Mouse (Mus musculus) liver, embryonic 14.5 days (tissue): ENCODE data around the gene Vhl. TPM values are rescaled to one million over a fixed set of nuclear protein-coding genes. Genes with fewer than 3 reads are reported as not detected.

Experiments used
- ATAC-seq: fragments of 200-750 bp; cut with Nextera tagmentation; 2 replicates; pipeline ENCODE4 v1.8.0; 2017; ENCODE audit warnings: moderate number of reproducible peaks, mild to moderate bottlenecking, moderate library complexity; ENCODE audit not compliant: insufficient read depth
- DNase-seq, 3 experiments: peaks; one replicate each; pipeline ENCODE4 v3.0.0-alpha.2; 2012 to 2013; ENCODE audit warnings: low read depth in 3 of 3, low spot score in 3 of 3
- H3K27ac ChIP-seq: fragments of 300-500 bp; sonication (generic); 2 replicates; pipeline ENCODE4 v1.5.1; 2014; ENCODE audit warnings: moderate library complexity, mild to moderate bottlenecking, control low read depth, inconsistent platforms
- H3K27me3 ChIP-seq: fragments of 300-500 bp; sonication (generic); 2 replicates; pipeline ENCODE4 v1.6.1; 2014; ENCODE audit warnings: mild to moderate bottlenecking, low read length, moderate library complexity; ENCODE audit not compliant: control insufficient read depth, insufficient read depth
- H3K36me3 ChIP-seq: fragments of 300-500 bp; sonication (generic); replicated peaks from 2 replicates; pipeline ENCODE4 v1.6.1; 2014; ENCODE audit warnings: low read depth; ENCODE audit not compliant: control insufficient read depth, insufficient read depth
- H3K4me1 ChIP-seq, 2 experiments: fragments of 200-500 bp in 1 of 2; fragments of 300-500 bp in 1 of 2; sonication (generic) in 1 of 2; replicated peaks; 2 replicates each; pipeline ENCODE4 v1.6.1; 2012 to 2014; ENCODE audit warnings: antibody characterized with exemption in 1 of 2, inconsistent platforms in 1 of 2, low read length in 1 of 2; ENCODE audit not compliant: control insufficient read depth in 2 of 2, insufficient read depth in 2 of 2
- H3K4me2 ChIP-seq: fragments of 300-500 bp; sonication (generic); 2 replicates; pipeline ENCODE4 v1.6.1; 2014; ENCODE audit warnings: low read depth, mild to moderate bottlenecking, control low read depth, moderate library complexity
- H3K4me3 ChIP-seq, 2 experiments: fragments of 200-500 bp in 1 of 2; fragments of 300-500 bp in 1 of 2; sonication (generic) in 1 of 2; 2 replicates each; pipeline ENCODE4 v1.5.1; 2012 to 2014; ENCODE audit warnings: low read depth in 2 of 2, low read length in 2 of 2, mild to moderate bottlenecking in 2 of 2, control low read depth in 1 of 2, inconsistent platforms in 1 of 2, moderate library complexity in 1 of 2; ENCODE audit not compliant: insufficient read depth in 1 of 2
- H3K9ac ChIP-seq: fragments of 300-500 bp; sonication (generic); replicated peaks from 2 replicates; pipeline ENCODE4 v1.6.1; 2014; ENCODE audit warnings: mild to moderate bottlenecking, control low read depth, moderate library complexity
- H3K9me3 ChIP-seq: fragments of 300-500 bp; sonication (generic); 2 replicates; pipeline ENCODE4 v1.6.1; 2016; ENCODE audit warnings: low read length, mixed read lengths; ENCODE audit not compliant: control insufficient read depth
- CTCF ChIP-seq: IDR thresholded peaks from 2 replicates; pipeline ENCODE4 v1.5.1; 2016; ENCODE audit warnings: antibody characterized with exemption, low read depth, control low read depth
- EP300 ChIP-seq: IDR thresholded peaks from 2 replicates; pipeline ENCODE4 v1.6.1; 2016; ENCODE audit warnings: antibody characterized with exemption, low read depth
- WGBS: fragments of 180-500 bp; shearing (Covaris S2); extraction: QIAGEN DNeasy Blood & Tissue Kit; methylation state at CpG from one replicate; pipeline ENCODE4 v1.1.7; 2014; ENCODE audit not compliant: insufficient replicate concordance; 5-methylcytosine and 5-hydroxymethylcytosine counted together
- polyA plus RNA-seq, 2 experiments: library from polyadenylated mRNA; depleted of rRNA in 1 of 2; stranded (reverse) in 1 of 2; unstranded in 1 of 2; fragments of >200 nt; fragmentation: Nextera tagmentation in 1 of 2; extraction: Ambion mirVana in 1 of 2; gene quantifications; 2 replicates each; pipeline versions ENCODE4 v1.2.1 to v1.2.3; 2012 to 2014

Vhl gene
- polyA plus RNA-seq, 2 experiments: 3.9 to 7.4 TPM

GRCm38 (mm10) chr6:113675234-113675633 lies 51.5 kb downstream of the Vhl start:
- H3K27ac ChIP-seq: no peak overlapping the region
- H3K4me1 ChIP-seq: peaks cover 0 to 3% of the 10 kb centered on the region in 2 experiments; a peak in 1 of 4 replicates
- no peak overlapping the region for H3K4me3 ChIP-seq
- no peak overlapping the region for H3K4me2 ChIP-seq
- ATAC-seq (no peak), DNase-seq (no peak)
- H3K27me3 ChIP-seq: no peaks in the 10 kb centered on the region
- no peaks in the 10 kb centered on the region; the same call in 1 of the 2 replicates for H3K36me3 ChIP-seq
- H3K9me3 ChIP-seq: peaks cover 2% of the 10 kb centered on the region; the same call in 1 of the 2 replicates
- 68% methylated on average over 4 of the region's 4 CpGs for WGBS
- H3K9ac ChIP-seq: no peak overlapping the region
- no peak for TF ChIP-seq EP300
- TF ChIP-seq CTCF: no peak

GRCm38 (mm10) chr6:113675991-113676390 lies 52.2 kb downstream of the Vhl start:
- DNase-seq (no peak), ATAC-seq (no peak)
- no peak overlapping the region for H3K9ac ChIP-seq
- H3K9me3 ChIP-seq: peaks cover 2% of the 10 kb centered on the region; the same call in 1 of the 2 replicates
- no peak overlapping the region for H3K4me3 ChIP-seq
- no peak for TF ChIP-seq EP300
- no peak for TF ChIP-seq CTCF
- H3K27ac ChIP-seq: no peak overlapping the region
- H3K36me3 ChIP-seq: no peaks in the 10 kb centered on the region; the same call in 1 of the 2 replicates
- no peak overlapping the region for H3K4me2 ChIP-seq
- H3K4me1 ChIP-seq: peaks cover 0 to 4% of the 10 kb centered on the region in 2 experiments; a peak in 1 of 4 replicates
- 78% methylated on average over 9 of the region's 9 CpGs for WGBS
- no peaks in the 10 kb centered on the region for H3K27me3 ChIP-seq

GRCm38 (mm10) chr6:113677070-113677734 lies 53.4 kb downstream of the Vhl start:
- H3K9ac ChIP-seq: no peak overlapping the region
- peaks cover 0 to 8% of the 10 kb centered on the region in 2 experiments; a peak in 1 of 4 replicates for H3K4me1 ChIP-seq
- no peak overlapping the region for H3K27ac ChIP-seq
- DNase-seq (no peak), ATAC-seq (no peak)
- H3K4me3 ChIP-seq: no peak overlapping the region
- TF ChIP-seq CTCF (no peak), EP300 (no peak)
- H3K4me2 ChIP-seq: no peak overlapping the region
- no peaks in the 10 kb centered on the region for H3K27me3 ChIP-seq
- H3K36me3 ChIP-seq: no peaks in the 10 kb centered on the region; the same call in 1 of the 2 replicates
- 72% methylated on average over 14 of the region's 14 CpGs for WGBS
- H3K9me3 ChIP-seq: no peaks in the 10 kb centered on the region

GRCm38 (mm10) chr6:113678246-113679012 lies 54.7 kb downstream of the Vhl start:
- Histone ChIP-seq H3K4me1 (peaks cover 0 to 8% of the 10 kb centered on the region in 2 experiments; a peak in 1 of 4 replicates), H3K4me2 (no peak overlapping the region), H3K27me3 (no peaks in the 10 kb centered on the region), H3K9ac (no peak overlapping the region), H3K36me3 (no peaks in the 10 kb centered on the region; the same call in 1 of the 2 replicates), H3K27ac (no peak overlapping the region), H3K4me3 (no peak overlapping the region), H3K9me3 (no peaks in the 10 kb centered on the region)
- no peak for ATAC-seq
- WGBS: 76% methylated on average over 14 of the region's 14 CpGs
- TF ChIP-seq CTCF: no peak
- no peak for TF ChIP-seq EP300
- DNase-seq: no peak

GRCm38 (mm10) chr6:113679993-113680566 lies 56.3 kb downstream of the Vhl start:
- H3K4me1 ChIP-seq: peaks cover 0 to 8% of the 10 kb centered on the region in 2 experiments; a peak in 1 of 4 replicates
- no peaks in the 10 kb centered on the region for H3K36me3 ChIP-seq
- H3K4me2 ChIP-seq: no peak overlapping the region
- ATAC-seq: no peak
- no peaks in the 10 kb centered on the region for H3K9me3 ChIP-seq
- no peak for DNase-seq
- no peak overlapping the region for H3K4me3 ChIP-seq
- TF ChIP-seq EP300 (no peak), CTCF (no peak)
- H3K27ac ChIP-seq: no peak overlapping the region
- H3K27me3 ChIP-seq: no peaks in the 10 kb centered on the region
- no peak overlapping the region for H3K9ac ChIP-seq
- 59% methylated on average over 9 of the region's 9 CpGs for WGBS

Other genes with a start within 250 kb of the Vhl start
- 10.3 and 15.1 TPM in 2 replicates for gene Tada3, start 246.1 kb upstream of the Vhl start, polyA plus RNA-seq (2012; rRNA removed)
- gene Tada3, start 246.1 kb upstream of the Vhl start, polyA plus RNA-seq (2014; fragmentation: Nextera tagmentation; extraction: Ambion mirVana): 15.6 and 18.7 TPM in 2 replicates
- gene Arpc4, start 245.8 kb upstream of the Vhl start, polyA plus RNA-seq (2012; rRNA removed): 37.2 and 43.7 TPM in 2 replicates
- gene Arpc4, start 245.8 kb upstream of the Vhl start, polyA plus RNA-seq (2014; fragmentation: Nextera tagmentation; extraction: Ambion mirVana): 102 and 103 TPM in 2 replicates
- 1.6 and 2.3 TPM in 2 replicates for gene Ttll3, start 234.7 kb upstream of the Vhl start, polyA plus RNA-seq (2012; rRNA removed)
- gene Ttll3, start 234.7 kb upstream of the Vhl start, polyA plus RNA-seq (2014; fragmentation: Nextera tagmentation; extraction: Ambion mirVana): 0.41 and 0.44 TPM in 2 replicates
- 8.1 and 12.8 TPM in 2 replicates for gene Rpusd3, start 204.6 kb upstream of the Vhl start, polyA plus RNA-seq (2012; rRNA removed)
- 8.6 and 11.0 TPM in 2 replicates for gene Rpusd3, start 204.6 kb upstream of the Vhl start, polyA plus RNA-seq (2014; fragmentation: Nextera tagmentation; extraction: Ambion mirVana)
- 0.02 TPM in 2 replicates for gene Cidec, start 188.2 kb upstream of the Vhl start, polyA plus RNA-seq (2012; rRNA removed)
- 0.13 TPM in 1 of 2 replicates, not detected in the other for gene Cidec, start 188.2 kb upstream of the Vhl start, polyA plus RNA-seq (2014; fragmentation: Nextera tagmentation; extraction: Ambion mirVana)
- 23.1 and 24.3 TPM in 2 replicates for gene Jagn1, start 181.4 kb upstream of the Vhl start, polyA plus RNA-seq (2012; rRNA removed)
- 27.0 and 31.7 TPM in 2 replicates for gene Jagn1, start 181.4 kb upstream of the Vhl start, polyA plus RNA-seq (2014; fragmentation: Nextera tagmentation; extraction: Ambion mirVana)
- 0.11 and 0.24 TPM in 2 replicates for gene Il17re, start 165.5 kb upstream of the Vhl start, polyA plus RNA-seq (2012; rRNA removed)
- gene Il17re, start 165.5 kb upstream of the Vhl start, polyA plus RNA-seq (2014; fragmentation: Nextera tagmentation; extraction: Ambion mirVana): 0.08 TPM in 1 of 2 replicates, not detected in the other
- gene Il17rc, start 152.5 kb upstream of the Vhl start, polyA plus RNA-seq (2012; rRNA removed): 3.4 and 4.3 TPM in 2 replicates
- gene Il17rc, start 152.5 kb upstream of the Vhl start, polyA plus RNA-seq (2014; fragmentation: Nextera tagmentation; extraction: Ambion mirVana): 3.4 and 5.6 TPM in 2 replicates
- gene Creld1, start 140.7 kb upstream of the Vhl start, polyA plus RNA-seq (2012; rRNA removed): 2.7 and 3.1 TPM in 2 replicates
- gene Creld1, start 140.7 kb upstream of the Vhl start, polyA plus RNA-seq (2014; fragmentation: Nextera tagmentation; extraction: Ambion mirVana): 3.9 and 5.1 TPM in 2 replicates
- not detected in 2 replicates for gene Prrt3, start 122.0 kb upstream of the Vhl start, polyA plus RNA-seq (2012; rRNA removed)
- not detected in 2 replicates for gene Prrt3, start 122.0 kb upstream of the Vhl start, polyA plus RNA-seq (2014; fragmentation: Nextera tagmentation; extraction: Ambion mirVana)
- 16.3 and 20.7 TPM in 2 replicates for gene Emc3, start 92.3 kb upstream of the Vhl start, polyA plus RNA-seq (2012; rRNA removed)
- gene Emc3, start 92.3 kb upstream of the Vhl start, polyA plus RNA-seq (2014; fragmentation: Nextera tagmentation; extraction: Ambion mirVana): 39.4 and 41.5 TPM in 2 replicates
- 6.9 and 8.4 TPM in 2 replicates for gene Fancd2, start 92.3 kb upstream of the Vhl start, polyA plus RNA-seq (2012; rRNA removed)
- 9.1 and 10.7 TPM in 2 replicates for gene Fancd2, start 92.3 kb upstream of the Vhl start, polyA plus RNA-seq (2014; fragmentation: Nextera tagmentation; extraction: Ambion mirVana)
- 0.03 and 0.04 TPM in 2 replicates for gene Fancd2os, start 23.2 kb upstream of the Vhl start, polyA plus RNA-seq (2012; rRNA removed)
- 0.14 TPM in 1 of 2 replicates, not detected in the other for gene Fancd2os, start 23.2 kb upstream of the Vhl start, polyA plus RNA-seq (2014; fragmentation: Nextera tagmentation; extraction: Ambion mirVana)
- 66.6 and 71.1 TPM in 2 replicates for gene Brk1, start 19.2 kb upstream of the Vhl start, polyA plus RNA-seq (2012; rRNA removed)
- 86.4 and 88.8 TPM in 2 replicates for gene Brk1, start 19.2 kb upstream of the Vhl start, polyA plus RNA-seq (2014; fragmentation: Nextera tagmentation; extraction: Ambion mirVana)
- gene Irak2, start 14.5 kb downstream of the Vhl start, polyA plus RNA-seq (2012; rRNA removed): 19.1 and 27.0 TPM in 2 replicates
- gene Irak2, start 14.5 kb downstream of the Vhl start, polyA plus RNA-seq (2014; fragmentation: Nextera tagmentation; extraction: Ambion mirVana): 4.9 and 7.0 TPM in 2 replicates
- 10.6 and 15.4 TPM in 2 replicates for gene Tatdn2, start 73.1 kb downstream of the Vhl start, polyA plus RNA-seq (2012; rRNA removed)
- gene Tatdn2, start 73.1 kb downstream of the Vhl start, polyA plus RNA-seq (2014; fragmentation: Nextera tagmentation; extraction: Ambion mirVana): 1.0 and 1.3 TPM in 2 replicates
- gene Ghrl, start 95.9 kb downstream of the Vhl start, polyA plus RNA-seq (2012; rRNA removed): 0.11 and 0.18 TPM in 2 replicates
- gene Ghrl, start 95.9 kb downstream of the Vhl start, polyA plus RNA-seq (2014; fragmentation: Nextera tagmentation; extraction: Ambion mirVana): 0.29 TPM in 1 of 2 replicates, not detected in the other
- 75.5 and 93.7 TPM in 2 replicates for gene Sec13, start 116.8 kb downstream of the Vhl start, polyA plus RNA-seq (2012; rRNA removed)
- gene Sec13, start 116.8 kb downstream of the Vhl start, polyA plus RNA-seq (2014; fragmentation: Nextera tagmentation; extraction: Ambion mirVana): 114 and 118 TPM in 2 replicates